Mouse (Mus musculus): Measurements from ENCODE around the gene Tada1. TPM values are rescaled to one million over a fixed set of nuclear protein-coding genes. Genes with fewer than 3 reads are reported as not detected.

The Tada1 gene
- polyA plus RNA-seq, 1 experiment from 2014 or later: 58.7 TPM

GRCm38 (mm10) chr1:166439426-166439825, 60.5 kb downstream of the Tada1 start:
- WGBS: 70% methylated on average over 6 of the region's 6 CpGs
- no peaks in the 10 kb centered on the region for H3K36me3 ChIP-seq
- DNase-seq (ENCODE audit: low spot score): no peak
- no peak overlapping the region for H3K4me3 ChIP-seq
- no peaks in the 10 kb centered on the region for H3K4me1 ChIP-seq (replicated peaks)
- no peaks in the 10 kb centered on the region for H3K9me3 ChIP-seq
- H3K27ac ChIP-seq: no peak overlapping the region
- H3K27me3 ChIP-seq (ENCODE audit: insufficient read depth, poor library complexity, severe bottlenecking): no peaks in the 10 kb centered on the region

GRCm38 (mm10) chr1:166441992-166442391, 63.1 kb downstream of the Tada1 start:
- DNase-seq (ENCODE audit: low spot score): no peak
- H3K4me1 ChIP-seq (replicated peaks): no peaks in the 10 kb centered on the region
- H3K9me3 ChIP-seq: no peaks in the 10 kb centered on the region
- H3K27ac ChIP-seq: no peak overlapping the region
- H3K27me3 ChIP-seq (ENCODE audit: insufficient read depth, poor library complexity, severe bottlenecking): no peaks in the 10 kb centered on the region
- 91% methylated on average over 3 of the region's 3 CpGs for WGBS
- no peaks in the 10 kb centered on the region for H3K36me3 ChIP-seq
- H3K4me3 ChIP-seq: no peak overlapping the region

Other genes starting within 250 kb of the Tada1 start
- gene Gpa33, start 248.9 kb upstream of the Tada1 start, polyA plus RNA-seq (2016; fragmentation: Nextera tagmentation; extraction: Ambion mirVana): 0.16 and 0.22 TPM in 2 replicates
- gene Mael, start 140.3 kb upstream of the Tada1 start, polyA plus RNA-seq (2016; fragmentation: Nextera tagmentation; extraction: Ambion mirVana): 0.09 TPM in 1 of 2 replicates, not detected in the other
- 6.3 and 8.1 TPM in 2 replicates for gene Ildr2, start 125.0 kb upstream of the Tada1 start, polyA plus RNA-seq (2016; fragmentation: Nextera tagmentation; extraction: Ambion mirVana)
- 27.7 and 33.2 TPM in 2 replicates for gene Pogk, start 30.8 kb downstream of the Tada1 start, polyA plus RNA-seq (2016; fragmentation: Nextera tagmentation; extraction: Ambion mirVana)
- not detected in 2 replicates for gene Gm4846, start 118.5 kb downstream of the Tada1 start, polyA plus RNA-seq (2016; fragmentation: Nextera tagmentation; extraction: Ambion mirVana)